Mouse (Mus musculus): Measurements from ENCODE around the gene Galnt18. TPM values are rescaled to one million over a fixed set of nuclear protein-coding genes. Genes with fewer than 3 reads are reported as not detected.

Galnt18 gene
- total RNA-seq, 1 experiment = 0.89 TPM

DNA sequence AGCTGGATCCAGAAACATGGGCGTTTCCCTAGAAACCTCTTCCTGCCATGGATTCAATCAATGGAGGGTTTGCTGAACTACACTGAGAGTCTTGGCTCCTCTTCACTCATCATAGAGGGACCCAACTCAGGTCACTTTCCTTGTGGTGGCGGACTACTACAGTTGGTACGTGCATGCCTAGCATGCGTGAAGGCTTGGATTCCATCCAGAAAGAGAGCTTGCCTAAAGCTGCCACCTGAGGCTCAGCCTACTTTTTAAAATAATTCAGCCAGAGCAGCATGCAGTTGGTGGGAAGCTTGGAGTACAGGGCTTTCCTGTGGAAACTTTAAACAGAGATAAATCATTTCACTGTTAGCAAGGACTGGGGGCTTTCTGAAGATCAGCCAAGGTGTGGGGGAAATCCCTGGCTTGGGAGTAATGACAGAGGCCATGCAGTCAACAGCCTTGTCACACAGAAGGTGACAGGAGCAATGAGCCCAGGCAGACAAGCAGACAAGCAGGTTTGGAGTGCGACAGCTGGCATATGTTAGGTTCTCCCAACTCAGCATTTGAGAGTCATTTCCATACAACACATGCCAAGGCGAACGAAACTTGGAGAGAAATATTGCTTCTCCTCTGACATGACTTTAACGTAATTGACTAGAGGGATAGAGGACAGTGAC lies 261.1 kb downstream of the Galnt18 start:
- in situ Hi-C loops (cut with MboI; ENCODE audit: low sequenced_read_pairs in 2 of 2, unreplicated experiment in 2 of 2) = no loop called here
- H3K4me3 ChIP-seq (ENCODE audit: insufficient read depth in 1 of 2, low read depth in 1 of 2, low read length in 2 of 2, poor library complexity in 1 of 2, severe bottlenecking in 1 of 2) = no peak overlapping the region
- DNase-seq (ENCODE audit: low read depth, low spot score) = no peak

DNA sequence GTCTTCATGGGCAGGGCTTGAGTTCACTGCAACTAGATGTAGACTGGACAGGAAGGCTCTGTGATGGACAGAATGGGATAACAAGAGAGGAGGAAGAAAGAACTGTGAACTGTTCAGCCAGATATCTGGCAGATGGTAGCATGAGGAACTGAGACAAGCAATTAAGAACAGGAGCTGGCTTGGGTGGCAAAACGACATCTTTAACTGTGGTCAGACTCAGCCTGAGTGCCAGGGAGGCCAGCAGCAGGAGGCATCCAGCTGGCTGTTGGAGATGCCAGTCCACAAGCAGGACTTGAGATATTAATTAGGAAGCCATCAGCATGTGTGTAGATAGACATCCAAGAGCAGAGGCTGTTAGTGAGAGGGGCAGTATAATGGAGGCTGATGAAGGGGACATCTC lies 262.9 kb downstream of the Galnt18 start:
- Histone ChIP-seq H3K9me3 (ENCODE audit: control insufficient read depth, insufficient read depth, low read depth, low read length) (no peaks in the 10 kb centered on the region), H3K9ac (ENCODE audit: insufficient read depth, low read depth, low read length, poor library complexity, severe bottlenecking) (no peak overlapping the region), H3K4me1 (ENCODE audit: control insufficient read depth in 2 of 2, insufficient read depth in 2 of 2, low read length in 2 of 2, poor library complexity in 1 of 2) (no peaks in the 10 kb centered on the region), H3K4me3 (ENCODE audit: insufficient read depth in 1 of 2, low read depth in 1 of 2, low read length in 2 of 2, poor library complexity in 1 of 2, severe bottlenecking in 1 of 2) (no peak overlapping the region), H3K36me3 (ENCODE audit: control insufficient read depth, insufficient read depth, low read length, poor library complexity, severe bottlenecking) (no peaks in the 10 kb centered on the region), H3K27ac (ENCODE audit: insufficient read depth, low read depth, low read length, poor library complexity, severe bottlenecking) (no peak overlapping the region)
- in situ Hi-C loops (cut with MboI; ENCODE audit: low sequenced_read_pairs in 2 of 2, unreplicated experiment in 2 of 2) = no loop called here
- DNase-seq (ENCODE audit: low read depth, low spot score) = no peak
- TF ChIP-seq HCFC1 (IDR thresholded peaks at IDR 0.05; ENCODE audit: borderline replicate concordance, insufficient read depth, low read length) (no peak), ZNF384 (IDR thresholded peaks at IDR 0.05; ENCODE audit: low read depth, low read length) (no peak), MAFK (IDR thresholded peaks at IDR 0.05; ENCODE audit: insufficient read depth, low read depth, low read length) (no peak), ZC3H11A (IDR thresholded peaks at IDR 0.05; ENCODE audit: borderline replicate concordance, low read depth, low read length) (no peak), CHD2 (IDR thresholded peaks at IDR 0.05; ENCODE audit: low read depth, low read length) (no peak)

More for the DNA sequence above, 261.1 kb downstream of the Galnt18 start:
- Histone ChIP-seq H3K36me3 (ENCODE audit: control insufficient read depth, insufficient read depth, low read length, poor library complexity, severe bottlenecking) (no peaks in the 10 kb centered on the region), H3K27ac (ENCODE audit: insufficient read depth, low read depth, low read length, poor library complexity, severe bottlenecking) (no peak overlapping the region), H3K9ac (ENCODE audit: insufficient read depth, low read depth, low read length, poor library complexity, severe bottlenecking) (no peak overlapping the region), H3K4me1 (ENCODE audit: control insufficient read depth in 2 of 2, insufficient read depth in 2 of 2, low read length in 2 of 2, poor library complexity in 1 of 2) (no peaks in the 10 kb centered on the region), H3K9me3 (ENCODE audit: control insufficient read depth, insufficient read depth, low read depth, low read length) (no peaks in the 10 kb centered on the region)
- TF ChIP-seq CHD2 (IDR thresholded peaks at IDR 0.05; ENCODE audit: low read depth, low read length) (no peak), ZNF384 (IDR thresholded peaks at IDR 0.05; ENCODE audit: low read depth, low read length) (no peak), HCFC1 (IDR thresholded peaks at IDR 0.05; ENCODE audit: borderline replicate concordance, insufficient read depth, low read length) (no peak), MAFK (IDR thresholded peaks at IDR 0.05; ENCODE audit: insufficient read depth, low read depth, low read length) (no peak), ZC3H11A (IDR thresholded peaks at IDR 0.05; ENCODE audit: borderline replicate concordance, low read depth, low read length) (no peak)

DNA sequence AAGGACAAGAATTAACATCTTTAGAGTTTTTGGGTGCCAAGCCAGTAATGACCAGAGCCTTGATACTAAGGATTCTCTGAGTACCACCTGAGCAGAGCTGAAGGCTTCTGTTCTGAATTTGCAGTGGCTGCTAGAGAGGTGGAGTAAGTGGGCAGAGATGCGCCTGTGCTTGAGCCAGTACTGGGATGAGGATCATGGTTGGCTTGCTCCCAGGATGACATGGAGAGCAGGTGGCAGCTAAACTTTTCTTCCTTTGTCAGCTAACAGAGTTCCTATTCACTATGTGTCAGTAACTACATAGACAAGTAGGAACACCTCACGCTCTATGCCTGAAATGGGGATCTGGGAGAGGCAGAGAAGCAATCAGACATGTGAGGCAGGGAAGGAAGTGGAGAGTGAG lies 264.3 kb downstream of the Galnt18 start:
- H3K27ac ChIP-seq (ENCODE audit: insufficient read depth, low read depth, low read length, poor library complexity, severe bottlenecking) = no peak overlapping the region
- no peaks in the 10 kb centered on the region for H3K9me3 ChIP-seq (ENCODE audit: control insufficient read depth, insufficient read depth, low read depth, low read length)
- H3K4me3 ChIP-seq (ENCODE audit: insufficient read depth in 1 of 2, low read depth in 1 of 2, low read length in 2 of 2, poor library complexity in 1 of 2, severe bottlenecking in 1 of 2) = no peak overlapping the region
- no peaks in the 10 kb centered on the region for H3K4me1 ChIP-seq (ENCODE audit: control insufficient read depth in 2 of 2, insufficient read depth in 2 of 2, low read length in 2 of 2, poor library complexity in 1 of 2)
- no peak for TF ChIP-seq ZNF384 (IDR thresholded peaks at IDR 0.05; ENCODE audit: low read depth, low read length)
- no peak for TF ChIP-seq ZC3H11A (IDR thresholded peaks at IDR 0.05; ENCODE audit: borderline replicate concordance, low read depth, low read length)
- TF ChIP-seq CHD2 (IDR thresholded peaks at IDR 0.05; ENCODE audit: low read depth, low read length) = no peak
- no peak for TF ChIP-seq HCFC1 (IDR thresholded peaks at IDR 0.05; ENCODE audit: borderline replicate concordance, insufficient read depth, low read length)
- TF ChIP-seq MAFK (IDR thresholded peaks at IDR 0.05; ENCODE audit: insufficient read depth, low read depth, low read length) = no peak
- H3K36me3 ChIP-seq (ENCODE audit: control insufficient read depth, insufficient read depth, low read length, poor library complexity, severe bottlenecking) = no peaks in the 10 kb centered on the region
- in situ Hi-C loops (cut with MboI; ENCODE audit: low sequenced_read_pairs in 2 of 2, unreplicated experiment in 2 of 2) = no loop called here
- no peak for DNase-seq (ENCODE audit: low read depth, low spot score)
- H3K9ac ChIP-seq (ENCODE audit: insufficient read depth, low read depth, low read length, poor library complexity, severe bottlenecking) = no peak overlapping the region

DNA sequence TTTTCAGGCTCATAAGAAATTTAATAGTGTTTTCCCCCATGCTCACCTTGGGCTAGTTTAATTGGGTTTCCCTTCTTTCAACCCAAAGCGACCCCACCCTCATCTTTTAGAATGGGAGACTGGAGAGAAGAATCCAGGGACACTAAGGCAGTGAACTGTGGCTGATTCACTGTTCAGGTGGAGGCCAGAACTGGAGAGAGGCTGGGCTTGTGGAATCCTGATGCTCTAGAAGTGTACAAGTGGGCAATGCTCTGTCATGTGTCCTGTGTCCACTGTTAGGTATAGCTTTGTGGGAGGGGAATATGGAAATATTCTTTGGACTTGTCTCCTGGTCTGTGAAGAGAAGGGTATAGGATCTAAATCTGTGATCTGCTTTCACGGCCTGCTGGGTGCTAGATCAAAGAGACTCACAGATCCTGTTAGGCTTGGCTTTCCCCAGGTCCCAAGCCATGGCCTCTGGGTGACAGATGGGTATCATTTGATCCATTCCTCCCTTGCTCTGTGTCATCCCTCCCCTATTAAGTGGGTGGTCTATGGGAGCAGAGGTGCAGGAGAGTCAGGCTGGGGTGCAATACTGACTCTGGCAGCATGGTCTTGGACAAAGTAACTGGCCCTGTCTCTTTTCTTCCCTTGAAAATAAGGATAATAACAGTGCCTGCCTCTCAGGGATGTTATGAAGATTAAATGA lies 270.5 kb downstream of the Galnt18 start:
- TF ChIP-seq HCFC1 (IDR thresholded peaks at IDR 0.05; ENCODE audit: borderline replicate concordance, insufficient read depth, low read length) = no peak
- TF ChIP-seq MAFK (IDR thresholded peaks at IDR 0.05; ENCODE audit: insufficient read depth, low read depth, low read length) = no peak
- no peak for TF ChIP-seq ZC3H11A (IDR thresholded peaks at IDR 0.05; ENCODE audit: borderline replicate concordance, low read depth, low read length)
- TF ChIP-seq CHD2 (IDR thresholded peaks at IDR 0.05; ENCODE audit: low read depth, low read length) = no peak
- no peak for TF ChIP-seq ZNF384 (IDR thresholded peaks at IDR 0.05; ENCODE audit: low read depth, low read length)
- Histone ChIP-seq H3K9ac (ENCODE audit: insufficient read depth, low read depth, low read length, poor library complexity, severe bottlenecking) (no peak overlapping the region), H3K4me3 (ENCODE audit: insufficient read depth in 1 of 2, low read depth in 1 of 2, low read length in 2 of 2, poor library complexity in 1 of 2, severe bottlenecking in 1 of 2) (no peak overlapping the region), H3K36me3 (ENCODE audit: control insufficient read depth, insufficient read depth, low read length, poor library complexity, severe bottlenecking) (no peaks in the 10 kb centered on the region), H3K9me3 (ENCODE audit: control insufficient read depth, insufficient read depth, low read depth, low read length) (no peaks in the 10 kb centered on the region), H3K27ac (ENCODE audit: insufficient read depth, low read depth, low read length, poor library complexity, severe bottlenecking) (no peak overlapping the region), H3K4me1 (ENCODE audit: control insufficient read depth in 2 of 2, insufficient read depth in 2 of 2, low read length in 2 of 2, poor library complexity in 1 of 2) (no peaks in the 10 kb centered on the region)
- no peak for DNase-seq (ENCODE audit: low read depth, low spot score)
- in situ Hi-C loops (cut with MboI; ENCODE audit: low sequenced_read_pairs in 2 of 2, unreplicated experiment in 2 of 2) = no loop called here

Measured in ES-E14 (cell line).